Mouse (Mus musculus): ENCODE data around the gene Fis1.
A peak's percentile ranks its signal among the peaks of the same experiment; 100 is the strongest.

Gene Fis1

GRCm38 (mm10) chr5:136953015-136953414, at the start of gene Fis1:
Gene Fis1, plus strand, starts transcription at chr5:136953275.
- DNase-seq, result peak; percentile 99

- no peak for DNase-seq
Measured at GRCm38 (mm10) chr5:136904621-136905020, 48.5 kb upstream of the Fis1 start.

- no peak for DNase-seq
Measured at GRCm38 (mm10) chr5:136905630-136906029, 47.4 kb upstream of the Fis1 start.

GRCm38 (mm10) chr5:136907587-136907986, 45.5 kb upstream of the Fis1 start:
- no peak for DNase-seq

- peak; percentile 94 for DNase-seq
Measured at GRCm38 (mm10) chr5:136907991-136908857, 44.9 kb upstream of the Fis1 start, which contains the start of gene Ift22. Gene Ift22, plus strand, starts transcription at chr5:136908150.

- no peak for DNase-seq
Measured at GRCm38 (mm10) chr5:136914183-136914582, 38.9 kb upstream of the Fis1 start.

- DNase-seq, result no peak
Measured at GRCm38 (mm10) chr5:136917613-136918242, 35.3 kb upstream of the Fis1 start.

GRCm38 (mm10) chr5:136918655-136919472, 34.2 kb upstream of the Fis1 start:
- DNase-seq, result peak; percentile 85

- DNase-seq, result no peak
Measured at GRCm38 (mm10) chr5:136919546-136920301, 33.4 kb upstream of the Fis1 start.

- DNase-seq, result no peak
Measured at GRCm38 (mm10) chr5:136922830-136923229, 30.2 kb upstream of the Fis1 start.

GRCm38 (mm10) chr5:136923751-136924478, 29.2 kb upstream of the Fis1 start:
- DNase-seq, result no peak

- peak; percentile 89 for DNase-seq
Measured at GRCm38 (mm10) chr5:136929073-136929472, 24.0 kb upstream of the Fis1 start.

GRCm38 (mm10) chr5:136931896-136932295, 21.2 kb upstream of the Fis1 start:
- no peak for DNase-seq

GRCm38 (mm10) chr5:136932956-136933355, 20.1 kb upstream of the Fis1 start:
- no peak for DNase-seq

GRCm38 (mm10) chr5:136933930-136934329, 19.1 kb upstream of the Fis1 start:
- no peak for DNase-seq

GRCm38 (mm10) chr5:136935905-136936695, 17.0 kb upstream of the Fis1 start:
- DNase-seq, result no peak

- no peak for DNase-seq
Measured at GRCm38 (mm10) chr5:136936750-136937149, 16.3 kb upstream of the Fis1 start.

- DNase-seq, result peak; percentile 88
Measured at GRCm38 (mm10) chr5:136937621-136938020, 15.5 kb upstream of the Fis1 start.

- peak; percentile 49 for DNase-seq
Measured at GRCm38 (mm10) chr5:136939284-136939683, 13.8 kb upstream of the Fis1 start.

- DNase-seq, result peak; percentile 68
Measured at GRCm38 (mm10) chr5:136940029-136940428, 13.0 kb upstream of the Fis1 start.

Data from kidney, adult 9 months (tissue).